Mouse (Mus musculus) v-Abl transformed pro-B cells (cell line): ENCODE measurements at regions not wholly inside any gene's neighbourhood (a gene's known extent, or its start where the extent isn't known, plus 50 kb on each side); places are given as distances from the start of the nearest gene placed in this dataset.
"Not testable (repeated sequence)": the region's sequence is repeated elsewhere in the genome, so short reads cannot be mapped to it uniquely, and the experiment has no call there.

Experiments
- in situ Hi-C, 2 experiments: fragments of 400-800 bp; cut with MboI; formaldehyde crosslinking; loops; one replicate each; pipeline ENCODE4 v1.15.1; 2025; ENCODE audit not compliant: unreplicated experiment in 2 of 2

- in situ Hi-C loops, result loop anchor here (5.0 to 10.0 kb wide), 2 partner anchors 97 to 485 kb away; no protein-coding TSS in a partner anchor
These were observed 158.1 kb downstream of the Adam6a start for GRCm38 (mm10) chr12:113701841-113702240.

- in situ Hi-C loops, result loop anchor here (5.0 to 10.0 kb wide), 4 partner anchors 54 to 416 kb away; no protein-coding TSS in a partner anchor
These were observed 172.7 kb downstream of the Adam6a start for GRCm38 (mm10) chr12:113716406-113716805.

- in situ Hi-C loops, result no loop called here
These were observed 192.1 kb downstream of the Adam6a start for GRCm38 (mm10) chr12:113735847-113736246.

DNA sequence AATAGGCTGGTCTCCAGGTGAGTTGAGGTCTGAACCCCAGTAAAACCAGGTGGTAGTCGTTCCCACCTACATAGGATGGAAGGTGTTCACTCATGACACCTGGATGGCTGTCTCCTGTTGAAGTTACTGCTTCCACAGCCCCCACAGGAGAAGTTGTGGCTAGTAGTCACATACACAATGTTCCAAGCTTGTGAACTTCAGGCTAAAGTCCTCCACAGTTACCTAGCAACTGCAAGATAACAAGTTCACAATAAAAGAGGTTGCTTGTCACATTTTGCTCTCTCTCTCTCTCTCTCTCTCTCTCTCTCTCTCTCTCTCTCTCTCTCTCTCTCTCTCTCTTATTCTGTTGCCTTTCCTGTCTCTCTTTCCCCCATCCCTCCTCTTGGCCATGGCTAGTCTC, 202.6 kb downstream of the Adam6a start:
- in situ Hi-C loops, result no loop called here

GRCm38 (mm10) chr12:113747987-113748386, 204.3 kb downstream of the Adam6a start:
- in situ Hi-C loops, result no loop called here

GRCm38 (mm10) chr12:113769587-113769986, 225.9 kb downstream of the Adam6a start:
- in situ Hi-C loops, result no loop called here

DNA sequence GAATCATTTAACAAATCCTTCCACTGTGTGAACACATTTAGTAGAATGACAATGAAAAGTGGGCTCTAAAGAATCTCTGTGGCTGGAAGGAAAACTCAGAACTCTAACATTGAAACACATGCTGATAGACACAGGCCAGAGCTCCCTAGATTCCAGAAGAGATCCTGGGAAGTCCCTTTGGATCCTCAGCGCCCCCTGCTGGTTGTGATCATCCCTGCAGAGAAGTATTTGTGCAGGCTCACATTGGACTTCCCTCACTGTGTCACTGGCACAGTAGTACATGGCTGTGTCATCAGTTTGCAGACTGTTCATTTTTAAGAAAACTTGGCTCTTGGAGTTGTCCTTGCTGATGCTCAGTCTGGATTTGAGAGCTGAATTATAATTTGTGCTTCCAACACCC, 252.2 kb downstream of the Adam6a start:
- in situ Hi-C loops, result not testable (repeated sequence)

- in situ Hi-C loops, result loop anchor here in 1 of 2 experiments (25.0 kb wide), 1 partner anchor 614 kb away; no protein-coding TSS in a partner anchor
These were observed 282.7 kb downstream of the Adam6a start for GRCm38 (mm10) chr12:113826377-113826776.

DNA sequence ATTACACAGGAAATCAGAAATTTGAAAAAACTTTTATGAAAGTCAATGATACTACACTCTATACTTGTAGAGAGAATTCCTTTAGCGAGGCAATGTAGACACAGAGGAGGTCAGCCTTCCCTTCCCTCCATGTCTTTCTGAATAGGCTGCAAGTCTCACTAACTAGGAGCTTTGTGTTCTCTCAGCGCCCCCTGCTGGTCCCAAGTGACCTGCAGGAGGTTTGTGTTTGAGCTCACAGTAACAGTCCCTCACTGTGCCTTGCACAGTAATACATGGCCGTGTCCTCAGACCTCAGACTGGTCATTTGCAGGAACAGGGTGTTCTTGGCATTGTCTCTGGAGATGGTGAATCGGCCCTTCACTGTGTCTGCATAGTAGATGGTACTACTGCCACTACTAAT, 315.2 kb downstream of the Adam6a start:
- in situ Hi-C loops, result loop anchor here in 1 of 2 experiments (10.0 kb wide), 1 partner anchor 644 kb away; no protein-coding TSS in a partner anchor

DNA sequence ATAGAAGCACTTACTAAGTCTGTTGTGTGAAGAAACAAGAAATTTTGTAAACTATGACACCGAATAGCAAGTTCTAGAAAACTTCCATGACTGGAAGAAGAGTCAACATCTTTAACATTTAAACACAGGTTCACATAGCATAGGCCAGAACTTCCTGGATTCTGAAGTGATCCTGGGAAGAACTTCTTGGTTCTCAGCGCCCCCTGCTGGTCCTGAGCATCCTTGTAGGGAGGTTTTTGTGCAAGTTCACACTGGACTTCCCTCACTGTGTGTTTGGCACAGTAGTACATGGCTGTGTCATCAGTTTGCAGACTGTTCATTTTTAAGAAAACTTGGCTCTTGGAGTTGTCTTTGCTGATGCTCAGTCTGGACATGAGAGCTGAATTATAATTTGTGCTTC, 335.1 kb downstream of the Adam6a start:
- in situ Hi-C loops, result no loop called here

DNA sequence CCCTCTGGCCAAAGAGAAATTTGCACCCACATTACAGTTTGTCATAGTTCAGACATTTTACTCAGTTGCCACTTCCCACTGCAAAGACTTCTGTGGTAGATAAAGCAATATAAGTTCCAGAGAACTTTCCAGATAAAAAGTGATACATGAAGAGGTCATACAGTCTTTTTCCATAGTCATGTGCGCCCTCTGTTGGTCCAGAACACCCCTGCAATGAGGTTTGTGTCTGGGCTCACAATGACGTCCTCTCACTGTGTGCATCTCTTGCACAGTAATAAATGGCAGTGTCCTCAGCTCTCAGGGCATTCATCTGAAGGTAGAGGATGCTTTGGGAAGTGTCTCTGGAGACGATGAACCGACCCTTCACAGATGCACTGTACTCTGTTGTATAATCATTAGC, 352.4 kb downstream of the Adam6a start:
- in situ Hi-C loops, result no loop called here

DNA sequence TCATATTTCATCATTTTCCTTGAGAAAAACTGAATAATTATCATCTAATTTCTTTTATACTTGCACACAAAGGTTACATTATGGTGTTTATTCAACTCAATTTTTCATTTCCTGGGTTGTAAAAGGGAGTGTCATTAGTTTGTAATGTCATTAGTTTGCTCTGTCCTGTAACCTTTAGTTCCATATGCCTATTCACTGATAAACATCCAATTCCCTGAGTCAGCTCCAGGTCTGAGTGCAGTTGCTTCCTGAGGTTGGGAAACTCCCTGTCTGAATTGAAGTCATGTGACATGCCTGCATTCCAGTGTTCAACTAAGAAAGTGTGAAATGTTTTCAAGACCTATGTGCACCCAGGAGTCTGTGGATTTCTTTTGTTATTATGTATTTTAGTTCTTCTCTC, 362.8 kb downstream of the Adam6a start:
- in situ Hi-C loops, result no loop called here

GRCm38 (mm10) chr12:113907751-113908150, 364.0 kb downstream of the Adam6a start:
- in situ Hi-C loops, result no loop called here

DNA sequence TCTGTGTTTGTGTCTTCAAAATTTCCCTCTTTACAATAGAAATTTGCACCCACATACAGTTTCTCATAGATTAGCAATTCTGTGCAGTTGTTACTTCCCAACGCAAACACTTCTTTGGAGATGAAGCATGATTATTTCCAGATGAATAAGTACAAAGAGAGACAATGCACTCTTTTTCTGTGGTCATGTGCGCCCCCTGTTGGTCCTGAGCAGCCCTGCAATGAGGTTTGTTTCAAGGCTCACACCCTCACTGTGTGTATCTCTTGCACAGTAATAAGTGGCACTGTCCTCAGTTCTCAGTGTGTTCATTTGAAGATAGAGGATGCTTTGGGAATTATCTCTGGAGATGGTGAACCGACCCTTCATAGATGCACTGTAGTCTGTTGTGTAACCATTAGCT, 368.1 kb downstream of the Adam6a start:
- in situ Hi-C loops, result no loop called here

- in situ Hi-C loops, result no loop called here
These were observed 397.0 kb downstream of the Adam6a start for GRCm38 (mm10) chr12:113940721-113941120.

- in situ Hi-C loops, result not testable (repeated sequence)
These were observed 400.1 kb downstream of the Adam6a start for GRCm38 (mm10) chr12:113943661-113944327.

DNA sequence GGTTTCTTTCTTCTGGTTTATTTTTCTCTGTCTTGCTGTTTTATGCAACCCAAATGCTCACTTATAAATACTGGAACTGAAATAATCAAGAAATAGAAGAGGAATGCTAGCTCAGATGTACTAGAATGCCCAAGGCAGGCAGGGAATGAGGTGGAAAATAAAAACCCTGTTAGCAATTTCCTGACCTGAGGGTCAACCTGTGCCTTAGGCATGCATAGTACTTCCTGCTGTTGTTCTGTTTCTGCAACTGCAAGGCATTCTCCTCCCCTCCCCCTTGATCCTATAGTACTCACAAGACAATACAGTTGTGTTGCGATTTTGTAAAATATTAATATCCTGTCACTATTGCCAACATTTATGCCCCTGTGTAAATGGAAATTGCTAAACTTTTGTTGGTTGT, 402.1 kb downstream of the Adam6a start:
- in situ Hi-C loops, result loop anchor here in 1 of 2 experiments (5.0 kb wide), 1 partner anchor 67 kb away; no protein-coding TSS in a partner anchor

GRCm38 (mm10) chr12:113948017-113948416, 404.3 kb downstream of the Adam6a start:
- in situ Hi-C loops, result loop anchor here in 1 of 2 experiments (5.0 kb wide), 1 partner anchor 64 kb away; no protein-coding TSS in a partner anchor

DNA sequence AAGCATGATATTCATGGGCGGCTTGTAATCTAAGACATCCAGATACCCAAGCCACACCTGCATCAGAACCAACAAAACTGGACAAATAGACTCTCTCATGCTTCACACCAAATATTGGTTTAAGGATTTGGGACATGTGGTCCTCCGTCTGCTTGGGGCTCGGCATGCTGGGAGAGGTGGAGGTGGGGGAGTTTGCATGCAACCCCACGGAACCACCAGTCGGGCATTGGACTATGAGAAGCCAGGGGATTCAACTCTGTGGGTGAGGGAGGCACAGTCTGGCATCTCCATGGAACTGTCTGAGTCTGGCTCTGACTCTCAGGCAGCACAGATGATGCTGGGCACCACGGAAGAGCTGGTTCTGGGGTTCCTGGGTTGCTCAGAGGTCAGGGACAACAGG, 430.6 kb downstream of the Adam6a start:
- in situ Hi-C loops, result loop anchor here (5.0 to 25.0 kb wide), 2 partner anchors 63 to 762 kb away; no protein-coding TSS in a partner anchor

GRCm38 (mm10) chr12:113981613-113982012, 437.9 kb downstream of the Adam6a start:
- in situ Hi-C loops, result not testable (repeated sequence)

DNA sequence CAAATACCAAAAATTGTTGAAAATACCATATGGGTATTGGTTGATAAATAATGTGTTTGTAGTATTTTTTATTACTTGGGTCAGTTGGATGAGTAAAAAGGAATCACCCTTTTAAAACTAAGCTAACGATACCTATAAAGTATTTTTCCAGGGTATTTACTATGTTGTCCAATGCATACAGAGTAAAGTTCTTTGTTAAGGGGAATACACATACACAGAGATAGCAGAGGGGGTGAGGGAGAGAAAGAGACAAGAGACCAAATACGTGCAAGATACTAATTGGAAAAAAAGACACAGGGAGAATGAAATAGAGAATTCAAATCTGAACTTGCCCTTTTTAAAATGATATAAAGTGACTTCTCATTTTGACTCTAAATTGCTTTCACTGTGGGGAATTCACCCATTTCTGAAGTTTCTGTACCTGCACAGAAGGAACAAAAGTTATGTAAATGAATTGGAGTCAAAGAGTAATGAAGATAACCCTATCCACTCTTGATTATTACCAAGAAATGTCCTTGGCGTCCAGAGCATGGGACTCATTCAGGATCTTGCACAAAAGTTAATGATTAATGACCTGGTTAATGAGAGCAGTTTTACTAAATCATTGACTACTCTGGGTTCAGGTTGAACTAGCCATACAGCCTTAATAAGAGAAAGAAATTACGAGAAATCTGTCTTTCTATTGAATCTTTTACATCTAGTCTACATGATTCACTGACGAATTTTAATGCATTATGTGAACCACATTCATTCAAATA, 443.7 kb downstream of the Adam6a start:
- in situ Hi-C loops, result no loop called here
